Mouse (Mus musculus) liver, embryonic 13.5 days (tissue): ENCODE data around the gene Arhgef10l. TPM values are rescaled to one million over a fixed set of nuclear protein-coding genes. Genes with fewer than 3 reads are reported as not detected.
A peak's percentile ranks its signal among the peaks of the same experiment; 100 is the strongest.

Source experiments
- ATAC-seq: fragments of 200-750 bp; cut with Nextera tagmentation; 2 replicates; pipeline ENCODE4 v1.8.0; 2017; ENCODE audit warnings: low read depth, mild to moderate bottlenecking, moderate number of reproducible peaks, moderate library complexity
- DNase-seq: peaks from one replicate; pipeline ENCODE4 v3.0.0; 2022
- H3K27ac ChIP-seq: fragments of 300-500 bp; sonication (generic); 2 replicates; pipeline ENCODE4 v1.5.1; 2015; ENCODE audit warnings: moderate library complexity, mild to moderate bottlenecking, inconsistent platforms
- H3K27me3 ChIP-seq: fragments of 300-500 bp; sonication (generic); 2 replicates; pipeline ENCODE4 v1.6.1; 2015; ENCODE audit warnings: mild to moderate bottlenecking, inconsistent platforms
- H3K36me3 ChIP-seq: fragments of 300-500 bp; sonication (generic); 2 replicates; pipeline ENCODE4 v1.6.1; 2015; ENCODE audit warnings: mild to moderate bottlenecking, inconsistent platforms
- H3K4me1 ChIP-seq: fragments of 300-500 bp; sonication (generic); replicated peaks from 2 replicates; pipeline ENCODE4 v1.6.1; 2015; ENCODE audit warnings: inconsistent platforms
- H3K4me2 ChIP-seq: fragments of 300-500 bp; sonication (generic); 2 replicates; pipeline ENCODE4 v1.6.1; 2015; ENCODE audit warnings: inconsistent platforms, mild to moderate bottlenecking, moderate library complexity
- H3K4me3 ChIP-seq: fragments of 300-500 bp; sonication (generic); replicated peaks from 2 replicates; pipeline ENCODE4 v1.5.1; 2015; ENCODE audit warnings: mild to moderate bottlenecking, inconsistent platforms
- H3K9ac ChIP-seq: fragments of 300-500 bp; sonication (generic); 2 replicates; pipeline ENCODE4 v1.6.1; 2015; ENCODE audit warnings: mild to moderate bottlenecking, inconsistent platforms
- H3K9me3 ChIP-seq: fragments of 300-500 bp; sonication (generic); replicated peaks from 2 replicates; pipeline ENCODE4 v1.6.1; 2016; ENCODE audit warnings: inconsistent platforms
- WGBS: fragments of 180-500 bp; shearing (Covaris S2); methylation state at CpG from one replicate; pipeline ENCODE4 v1.1.7; 2015; ENCODE audit not compliant: insufficient replicate concordance; 5-methylcytosine and 5-hydroxymethylcytosine counted together
- polyA plus RNA-seq: library from polyadenylated mRNA; unstranded; fragments of >200 nt; fragmentation: Nextera tagmentation; extraction: Ambion mirVana; gene quantifications from 2 replicates; pipeline ENCODE4 v1.2.1, GENCODE M21; 2015

Arhgef10l gene
- polyA plus RNA-seq, 1 experiment from 2014 or later: 2.7 TPM

DNA sequence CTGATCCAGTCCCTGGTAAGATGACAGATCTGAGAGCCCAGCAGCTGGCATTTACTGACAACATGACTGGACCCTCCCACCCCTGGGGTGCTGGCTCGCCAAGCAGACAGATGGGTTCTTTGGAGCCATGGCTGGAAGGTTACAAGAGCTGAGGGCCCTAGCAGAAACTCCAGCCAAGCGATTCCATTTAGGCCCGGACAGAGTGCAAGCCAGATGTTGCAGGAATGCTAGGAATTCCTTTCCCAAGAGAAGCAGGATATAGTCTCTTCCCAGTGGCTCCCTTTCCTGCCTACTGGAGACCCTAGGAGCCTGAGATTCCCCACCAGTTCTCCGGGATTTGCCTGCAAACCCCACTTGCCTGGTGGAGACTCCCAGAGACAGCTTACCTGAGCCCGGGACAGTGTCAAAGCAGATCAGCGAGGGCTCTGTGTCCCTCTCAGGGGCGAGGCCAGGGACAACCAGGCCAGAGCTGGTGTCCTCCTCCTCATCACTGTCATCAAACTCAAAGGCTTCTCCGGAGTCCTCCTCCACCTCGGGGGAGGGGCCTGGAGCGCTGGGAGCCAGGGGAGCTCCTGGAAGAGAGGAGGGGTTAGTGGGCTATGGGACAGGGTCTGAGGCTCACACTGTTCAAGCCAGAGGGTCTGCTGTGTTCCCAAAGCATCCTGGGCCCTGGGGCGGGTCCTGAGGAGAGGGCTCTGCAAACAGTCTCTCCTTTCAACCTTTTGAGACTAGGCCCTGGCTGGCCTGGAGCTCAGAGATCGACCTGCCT lies 54.8 kb downstream of the Arhgef10l start:
- no peaks in the 10 kb centered on the region for H3K9me3 ChIP-seq
- no peaks in the 10 kb centered on the region; the same call in 1 of the 2 replicates for H3K36me3 ChIP-seq
- H3K27me3 ChIP-seq: no peaks in the 10 kb centered on the region
- peak overlapping the region; percentile 48; the same call in 1 of the 2 replicates for H3K27ac ChIP-seq
- ATAC-seq (no peak; the same call in 1 of the 2 replicates), DNase-seq (no peak)
- no peak overlapping the region for H3K4me2 ChIP-seq
- H3K4me3 ChIP-seq: no peak overlapping the region
- H3K9ac ChIP-seq: no peak overlapping the region
- 44% methylated on average over 12 of the region's 12 CpGs for WGBS
- peaks cover 19% of the 10 kb centered on the region for H3K4me1 ChIP-seq

DNA sequence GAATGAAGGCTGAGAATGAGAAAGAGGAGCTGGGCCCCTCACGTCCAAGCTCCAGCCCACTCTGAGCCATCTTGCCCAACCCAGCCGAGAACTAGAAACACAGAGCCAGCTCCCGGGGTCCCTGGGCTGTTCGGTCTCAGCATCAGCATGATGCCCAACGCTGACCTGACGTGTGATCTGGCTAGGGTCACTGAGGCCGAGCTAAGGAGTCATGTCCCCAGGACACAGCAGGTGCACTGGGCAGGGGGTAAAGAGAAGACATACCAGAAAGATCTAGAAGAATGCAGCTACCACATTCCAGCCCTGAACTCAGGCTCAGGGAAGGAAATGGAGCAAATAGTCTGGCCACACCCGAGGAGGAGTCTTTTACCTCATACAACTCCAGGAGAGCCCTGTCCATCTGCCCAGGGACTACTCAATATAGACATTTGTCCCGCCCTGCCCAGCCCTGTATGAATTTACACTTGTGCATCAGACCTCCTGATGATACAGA lies 57.5 kb downstream of the Arhgef10l start:
- H3K4me1 ChIP-seq: 0 out of 2 replicates have a peak, but pooled peaks cover 10% of the 10 kb centered on the region
- no peak for DNase-seq
- no peak overlapping the region for H3K4me3 ChIP-seq
- H3K27me3 ChIP-seq: no peaks in the 10 kb centered on the region
- no peak overlapping the region for H3K27ac ChIP-seq
- WGBS: 62% methylated on average over 9 of the region's 9 CpGs
- no peak overlapping the region for H3K9ac ChIP-seq
- no peaks in the 10 kb centered on the region for H3K9me3 ChIP-seq
- H3K36me3 ChIP-seq: no peaks in the 10 kb centered on the region; the same call in 1 of the 2 replicates
- no peak overlapping the region for H3K4me2 ChIP-seq
- ATAC-seq: no peak

DNA sequence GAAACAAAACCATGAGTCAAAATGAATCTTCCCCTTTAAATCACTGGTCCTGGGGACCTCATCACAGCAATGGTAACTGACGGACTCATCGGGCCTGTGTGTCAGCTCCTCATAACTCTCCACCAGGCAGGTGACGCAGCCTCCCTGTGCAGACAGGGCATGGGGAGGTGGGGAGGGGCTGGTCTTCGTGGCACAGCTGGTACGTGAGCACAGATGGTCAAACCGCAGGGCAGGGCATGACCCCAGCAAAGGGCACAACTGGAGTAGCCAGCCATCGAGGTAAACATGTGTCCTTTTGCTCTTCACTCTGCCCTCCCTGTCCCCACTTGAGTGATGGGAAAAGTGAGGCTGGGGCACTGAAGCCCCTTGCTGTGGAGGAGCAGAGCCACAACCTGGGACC lies 59.0 kb downstream of the Arhgef10l start:
- H3K9ac ChIP-seq: no peak overlapping the region
- no peak for DNase-seq
- H3K27ac ChIP-seq: no peak overlapping the region
- H3K4me1 ChIP-seq: 0 out of 2 replicates have a peak, but pooled peaks cover 10% of the 10 kb centered on the region
- H3K4me2 ChIP-seq: no peak overlapping the region
- WGBS: 71% methylated on average over 7 of the region's 7 CpGs
- ATAC-seq: no peak
- H3K36me3 ChIP-seq: no peaks in the 10 kb centered on the region; the same call in 1 of the 2 replicates
- no peaks in the 10 kb centered on the region for H3K9me3 ChIP-seq
- H3K27me3 ChIP-seq: no peaks in the 10 kb centered on the region
- H3K4me3 ChIP-seq: no peak overlapping the region

DNA sequence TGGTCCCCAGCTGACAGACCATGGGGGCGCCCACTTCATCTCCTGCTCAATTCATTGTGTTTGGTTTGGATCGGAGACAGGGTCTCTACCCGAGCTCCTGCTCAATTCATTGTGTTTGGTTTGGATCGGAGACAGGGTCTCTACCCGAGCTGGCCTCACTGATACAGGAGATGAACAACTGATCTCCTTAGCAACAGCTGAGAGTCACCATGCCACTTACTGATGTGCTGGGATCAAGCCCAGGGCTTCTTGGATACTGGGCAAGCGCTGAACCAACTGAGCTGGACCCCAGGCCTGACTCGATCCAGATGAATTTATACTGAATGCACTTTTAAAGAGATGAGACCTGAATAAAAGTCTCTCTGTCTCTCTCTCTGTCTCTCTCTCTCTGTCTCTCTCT lies 59.6 kb downstream of the Arhgef10l start:
- Histone ChIP-seq H3K27ac (no peak overlapping the region), H3K9me3 (no peaks in the 10 kb centered on the region), H3K4me2 (no peak overlapping the region), H3K4me3 (no peak overlapping the region), H3K4me1 (0 out of 2 replicates have a peak, but pooled peaks cover 8% of the 10 kb centered on the region), H3K27me3 (no peaks in the 10 kb centered on the region), H3K36me3 (no peaks in the 10 kb centered on the region; the same call in 1 of the 2 replicates), H3K9ac (no peak overlapping the region)
- WGBS: 68% methylated on average over 7 of the region's 7 CpGs
- ATAC-seq (no peak), DNase-seq (no peak)

DNA sequence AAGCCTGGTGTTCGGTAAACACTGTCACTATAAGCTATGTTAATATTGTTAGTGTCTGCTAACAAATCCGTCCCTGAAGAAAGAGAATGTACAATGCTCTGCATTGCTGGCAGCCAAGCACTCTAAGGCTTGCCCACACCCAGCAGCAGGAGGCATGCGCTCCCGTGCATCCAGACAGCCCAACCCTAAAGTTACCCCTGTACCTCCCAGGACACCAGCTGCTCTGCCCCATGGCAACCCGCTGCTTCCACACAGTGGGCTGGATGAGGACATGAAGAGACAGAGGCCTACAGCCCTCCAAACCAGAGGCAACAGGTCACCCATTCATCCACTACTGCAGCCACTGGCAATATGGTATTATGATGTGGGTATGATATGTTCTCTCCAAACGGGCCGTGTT lies 60.0 kb downstream of the Arhgef10l start:
- H3K4me1 ChIP-seq: 0 out of 2 replicates have a peak, but pooled peaks cover 4% of the 10 kb centered on the region
- WGBS: 67% methylated on average over 7 of the region's 7 CpGs
- no peak overlapping the region for H3K9ac ChIP-seq

DNA sequence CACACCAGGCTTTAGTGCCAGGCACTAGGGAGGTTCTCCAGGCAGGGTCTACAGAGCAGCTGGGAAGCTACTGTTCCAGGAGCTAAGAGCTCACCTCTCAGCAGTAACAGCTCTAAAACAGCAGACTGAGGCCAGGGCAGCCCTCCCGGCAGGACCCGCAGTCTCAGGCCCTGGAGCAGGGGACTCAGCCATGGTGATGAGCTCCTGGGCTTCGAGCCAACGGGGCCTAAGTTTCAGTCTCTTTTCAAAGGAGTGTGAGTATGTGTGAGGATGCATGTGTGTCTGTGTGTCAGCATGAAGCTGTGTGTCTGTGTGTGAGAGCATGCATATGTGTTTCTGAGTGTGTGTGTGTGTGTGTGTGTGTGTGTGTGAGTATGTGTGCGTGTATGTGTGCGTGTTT lies 60.6 kb downstream of the Arhgef10l start:
- Histone ChIP-seq H3K4me2 (no peak overlapping the region), H3K9ac (no peak overlapping the region), H3K4me3 (no peak overlapping the region), H3K27me3 (no peaks in the 10 kb centered on the region), H3K9me3 (no peaks in the 10 kb centered on the region), H3K4me1 (0 out of 2 replicates have a peak, but pooled peaks cover 2% of the 10 kb centered on the region), H3K36me3 (no peaks in the 10 kb centered on the region; the same call in 1 of the 2 replicates), H3K27ac (no peak overlapping the region)
- ATAC-seq (no peak), DNase-seq (no peak)
- 78% methylated on average over 6 of the region's 6 CpGs for WGBS

More for the DNA sequence above, 60.0 kb downstream of the Arhgef10l start:
- Histone ChIP-seq H3K36me3 (no peaks in the 10 kb centered on the region; the same call in 1 of the 2 replicates), H3K4me3 (no peak overlapping the region), H3K27ac (no peak overlapping the region), H3K4me2 (no peak overlapping the region), H3K27me3 (no peaks in the 10 kb centered on the region), H3K9me3 (no peaks in the 10 kb centered on the region)
- no peak for DNase-seq
- ATAC-seq: no peak

DNA sequence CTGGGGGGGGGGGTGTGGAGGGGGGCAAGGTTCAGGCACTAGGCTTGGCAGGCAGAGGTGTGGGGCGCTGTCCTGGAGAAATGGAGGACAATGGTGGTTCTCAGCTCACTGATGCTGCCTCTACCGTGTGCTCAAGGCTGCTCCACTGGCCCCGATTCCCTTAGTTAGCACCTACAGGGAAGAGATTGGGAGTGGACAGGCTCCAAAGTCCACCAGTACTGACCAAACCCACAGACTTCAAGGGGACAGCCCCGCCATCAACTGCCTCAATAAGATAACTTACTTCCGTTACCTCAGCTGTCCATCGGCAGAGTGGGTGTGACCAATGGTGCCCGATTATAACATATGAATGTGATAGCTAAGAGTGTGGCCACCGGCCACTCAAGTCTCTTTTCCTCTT lies 61.3 kb downstream of the Arhgef10l start:
- no peak for ATAC-seq
- no peak overlapping the region for H3K9ac ChIP-seq
- H3K4me2 ChIP-seq: no peak overlapping the region
- no peaks in the 10 kb centered on the region for H3K9me3 ChIP-seq
- H3K4me1 ChIP-seq: no peaks in the 10 kb centered on the region
- no peaks in the 10 kb centered on the region for H3K36me3 ChIP-seq
- no peak for DNase-seq
- no peak overlapping the region for H3K27ac ChIP-seq
- no peaks in the 10 kb centered on the region for H3K27me3 ChIP-seq
- 68% methylated on average over 8 of the region's 8 CpGs for WGBS
- no peak overlapping the region for H3K4me3 ChIP-seq

DNA sequence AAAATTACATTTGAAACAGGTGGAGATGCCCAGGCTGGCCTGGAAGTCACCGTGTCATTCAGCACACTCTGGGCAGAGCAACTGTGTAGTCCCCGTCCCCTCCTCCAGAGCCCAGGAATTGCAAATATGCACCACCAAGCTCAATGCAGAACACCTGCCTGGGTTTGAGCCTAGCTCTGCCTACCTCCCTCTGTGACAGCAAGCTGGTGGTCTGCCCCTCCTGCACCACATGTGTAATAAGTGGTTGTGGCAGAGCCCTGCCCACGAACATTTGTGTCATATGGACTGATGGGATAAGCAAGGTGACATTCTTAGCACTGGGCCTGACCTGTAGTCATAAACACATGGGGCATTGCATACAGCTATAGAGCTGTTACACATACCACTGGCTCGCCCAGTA lies 63.8 kb downstream of the Arhgef10l start:
- Histone ChIP-seq H3K27me3 (no peaks in the 10 kb centered on the region), H3K9ac (no peak overlapping the region), H3K4me1 (no peaks in the 10 kb centered on the region), H3K4me2 (no peak overlapping the region), H3K36me3 (peaks cover 4% of the 10 kb centered on the region; the same call in 1 of the 2 replicates), H3K9me3 (no peaks in the 10 kb centered on the region), H3K27ac (no peak overlapping the region), H3K4me3 (no peak overlapping the region)
- 60% methylated on average over 4 of the region's 4 CpGs for WGBS
- ATAC-seq: no peak
- no peak for DNase-seq

DNA sequence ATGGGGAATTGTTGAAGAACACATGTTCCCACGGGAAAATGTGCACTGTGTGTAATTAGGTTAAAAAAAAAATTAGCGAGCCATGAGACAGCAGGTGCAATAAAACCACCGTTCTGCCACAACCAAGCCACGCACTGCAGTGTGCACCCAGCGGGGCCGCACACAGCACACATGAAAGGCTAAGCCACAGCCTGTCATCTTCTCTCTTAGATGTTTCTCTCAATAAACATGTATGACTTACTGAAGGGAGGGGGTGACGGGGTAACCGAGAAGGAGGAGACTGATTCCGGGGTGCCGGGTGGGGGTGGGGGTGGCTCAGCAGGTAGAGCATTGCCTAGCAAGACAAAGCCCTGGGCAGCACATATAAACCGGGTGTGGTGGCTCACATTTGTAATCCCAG lies 64.7 kb downstream of the Arhgef10l start:
- ATAC-seq: no peak
- no peak overlapping the region for H3K4me2 ChIP-seq
- 69% methylated on average over 11 of the region's 11 CpGs for WGBS

DNA sequence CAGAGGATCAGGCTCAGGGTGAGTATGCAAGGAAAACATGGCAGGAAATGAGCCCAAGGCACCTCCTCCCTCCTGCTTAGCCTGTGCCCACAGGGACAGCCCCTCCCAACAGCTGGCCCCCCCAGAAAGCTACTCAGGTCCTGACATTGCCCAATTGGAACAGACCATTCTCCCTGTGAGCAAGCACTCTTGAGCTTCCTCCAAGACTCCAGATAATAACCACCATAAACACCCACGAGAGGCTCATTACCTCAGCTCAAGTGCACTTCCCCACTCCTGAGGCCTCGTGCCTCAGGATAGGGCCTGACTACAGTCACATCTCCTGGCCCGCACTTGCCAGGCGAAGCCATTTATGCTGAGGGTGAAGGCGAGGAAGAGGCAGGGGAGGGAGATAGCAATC lies 67.0 kb downstream of the Arhgef10l start:
- H3K36me3 ChIP-seq: peaks cover 9% of the 10 kb centered on the region
- H3K27me3 ChIP-seq: no peaks in the 10 kb centered on the region
- no peak overlapping the region for H3K4me3 ChIP-seq
- ATAC-seq: no peak
- DNase-seq: no peak
- no peaks in the 10 kb centered on the region for H3K9me3 ChIP-seq
- H3K4me2 ChIP-seq: no peak overlapping the region
- no peak overlapping the region for H3K9ac ChIP-seq
- no peaks in the 10 kb centered on the region for H3K4me1 ChIP-seq
- WGBS: 41% methylated on average over 5 of the region's 5 CpGs
- no peak overlapping the region for H3K27ac ChIP-seq

More for the DNA sequence above, 64.7 kb downstream of the Arhgef10l start:
- no peak overlapping the region for H3K27ac ChIP-seq
- peaks cover 8% of the 10 kb centered on the region for H3K36me3 ChIP-seq
- no peak overlapping the region for H3K4me3 ChIP-seq
- H3K9me3 ChIP-seq: no peaks in the 10 kb centered on the region
- no peak for DNase-seq
- no peaks in the 10 kb centered on the region for H3K27me3 ChIP-seq
- no peaks in the 10 kb centered on the region for H3K4me1 ChIP-seq
- no peak overlapping the region for H3K9ac ChIP-seq

DNA sequence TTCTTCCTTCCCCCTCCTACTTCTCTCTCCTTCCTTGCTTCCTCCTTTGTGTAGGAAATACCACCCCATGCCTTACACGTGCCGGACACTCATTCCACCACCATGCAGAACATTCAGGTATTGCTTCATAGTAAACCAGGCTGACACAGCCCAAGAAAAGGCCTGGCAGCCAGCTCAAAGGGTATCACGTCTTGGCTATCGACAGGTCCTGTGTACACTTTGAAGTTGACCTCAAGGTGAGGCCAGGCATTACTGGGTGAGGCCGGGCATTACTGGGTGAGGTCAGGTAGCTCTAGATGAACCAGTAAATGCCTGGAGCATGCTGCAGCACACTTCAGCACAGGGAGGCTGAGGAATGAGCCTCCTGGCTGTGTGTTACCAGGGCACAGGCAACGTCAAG lies 67.9 kb downstream of the Arhgef10l start:
- 74% methylated on average over 6 of the region's 6 CpGs for WGBS
- ATAC-seq (no peak), DNase-seq (no peak)
- no peak overlapping the region for H3K4me3 ChIP-seq
- peaks cover 9% of the 10 kb centered on the region for H3K36me3 ChIP-seq
- no peaks in the 10 kb centered on the region for H3K27me3 ChIP-seq
- no peak overlapping the region for H3K9ac ChIP-seq
- no peak overlapping the region for H3K4me2 ChIP-seq
- no peaks in the 10 kb centered on the region for H3K9me3 ChIP-seq
- no peak overlapping the region for H3K27ac ChIP-seq
- H3K4me1 ChIP-seq: no peaks in the 10 kb centered on the region

DNA sequence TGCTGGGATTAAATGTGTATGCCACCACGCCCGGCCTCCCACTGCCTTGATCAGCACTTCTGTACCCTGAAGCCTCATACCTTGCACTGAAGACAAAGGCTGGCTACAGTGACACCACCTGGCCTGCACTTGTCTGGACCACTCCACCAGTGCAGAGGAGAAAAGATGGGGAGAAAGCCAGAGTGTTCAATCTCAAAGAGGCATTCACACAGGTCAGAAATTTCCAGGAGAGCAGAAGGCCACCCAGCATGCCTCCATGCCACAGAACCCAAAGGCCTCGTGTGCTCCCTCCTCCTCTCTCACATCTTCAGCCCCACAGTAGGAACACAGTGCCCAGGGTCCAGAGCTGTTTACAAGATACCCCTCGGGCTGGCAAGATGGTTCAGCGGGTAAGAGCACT lies 68.4 kb downstream of the Arhgef10l start:
- Histone ChIP-seq H3K9ac (no peak overlapping the region), H3K4me1 (no peaks in the 10 kb centered on the region), H3K4me2 (no peak overlapping the region), H3K9me3 (no peaks in the 10 kb centered on the region), H3K27ac (no peak overlapping the region), H3K4me3 (no peak overlapping the region), H3K36me3 (peaks cover 9% of the 10 kb centered on the region), H3K27me3 (no peaks in the 10 kb centered on the region)
- DNase-seq: no peak
- ATAC-seq: no peak
- WGBS: 70% methylated on average over 5 of the region's 5 CpGs
